Mouse (Mus musculus) stomach, embryonic 16.5 days (tissue): ENCODE measurements around the gene Dhrs7c. TPM values are rescaled to one million over a fixed set of nuclear protein-coding genes. Genes with fewer than 3 reads are reported as not detected.

Source experiments
- ATAC-seq: fragments of 200-750 bp; cut with Nextera tagmentation; 2 replicates; pipeline ENCODE4 v1.8.0; 2017; ENCODE audit warnings: moderate number of reproducible peaks, moderate TSS enrichment; ENCODE audit not compliant: insufficient read depth, low FRiP score
- H3K27ac ChIP-seq: fragments of 300-500 bp; sonication (generic); 2 replicates; pipeline ENCODE4 v1.5.1; 2014; ENCODE audit warnings: low read length
- H3K27me3 ChIP-seq: fragments of 300-500 bp; sonication (generic); 2 replicates; pipeline ENCODE4 v1.6.1; 2014; ENCODE audit warnings: low read length, control low read depth, mixed read lengths; ENCODE audit not compliant: control insufficient read depth, insufficient read depth
- H3K36me3 ChIP-seq: fragments of 300-500 bp; sonication (generic); 2 replicates; pipeline ENCODE4 v1.6.1; 2014; ENCODE audit warnings: low read length; ENCODE audit not compliant: control insufficient read depth, insufficient read depth
- H3K4me1 ChIP-seq: fragments of 300-500 bp; sonication (generic); 2 replicates; pipeline ENCODE4 v1.6.1; 2014; ENCODE audit warnings: low read length, control low read depth, mixed read lengths; ENCODE audit not compliant: control insufficient read depth, insufficient read depth
- H3K4me2 ChIP-seq: fragments of 300-500 bp; sonication (generic); 2 replicates; pipeline ENCODE4 v1.6.1; 2014; ENCODE audit warnings: low read depth, low read length, mixed read lengths
- H3K4me3 ChIP-seq: fragments of 300-500 bp; sonication (generic); replicated peaks from 2 replicates; pipeline ENCODE4 v1.5.1; 2014; ENCODE audit warnings: mild to moderate bottlenecking, low read length
- H3K9ac ChIP-seq: fragments of 300-500 bp; sonication (generic); 2 replicates; pipeline ENCODE4 v1.6.1; 2014; ENCODE audit warnings: low read length
- H3K9me3 ChIP-seq: fragments of 300-500 bp; sonication (generic); replicated peaks from 2 replicates; pipeline ENCODE4 v1.6.1; 2016; ENCODE audit warnings: low read length, control low read depth; ENCODE audit not compliant: control insufficient read depth
- WGBS: fragments of 180-500 bp; shearing (Covaris S2); extraction: QIAGEN DNeasy Blood & Tissue Kit; methylation state at CpG from one replicate; pipeline ENCODE4 v1.1.7; 2014; 5-methylcytosine and 5-hydroxymethylcytosine counted together
- polyA plus RNA-seq: library from polyadenylated mRNA; unstranded; fragments of >200 nt; fragmentation: Nextera tagmentation; extraction: Ambion mirVana; gene quantifications from 2 replicates; pipeline ENCODE4 v1.2.1, GENCODE M21; 2015

The Dhrs7c gene
- polyA plus RNA-seq, 1 experiment from 2014 or later = 6.4 TPM

DNA sequence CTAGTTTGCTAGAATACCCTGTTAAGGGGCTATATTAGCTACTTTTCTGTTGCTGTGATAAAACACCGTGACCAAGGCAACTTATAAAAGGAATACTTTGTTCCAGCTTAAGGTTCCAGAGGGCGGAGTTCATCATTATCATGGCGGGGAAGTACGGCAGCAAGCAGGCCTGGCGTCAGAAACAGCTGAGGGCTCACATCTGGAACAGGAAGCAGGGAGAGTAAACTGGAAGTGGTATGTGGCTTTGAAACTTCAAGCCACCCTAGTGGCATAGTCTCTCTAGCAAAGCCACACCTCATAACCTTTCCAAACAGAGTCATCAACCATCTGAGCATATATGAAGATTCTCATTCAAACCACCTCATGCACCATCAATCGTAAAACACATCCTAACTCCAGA is 31.5 kb downstream of the Dhrs7c start:
- Histone ChIP-seq H3K27me3 (no peaks in the 10 kb centered on the region), H3K4me2 (no peak overlapping the region), H3K9ac (no peak overlapping the region), H3K36me3 (no peaks in the 10 kb centered on the region), H3K27ac (no peak overlapping the region), H3K4me1 (peaks cover 7% of the 10 kb centered on the region; the same call in 1 of the 2 replicates), H3K4me3 (no peak overlapping the region), H3K9me3 (no peaks in the 10 kb centered on the region)
- 64% methylated on average over 6 of the region's 6 CpGs for WGBS
- ATAC-seq = no peak

DNA sequence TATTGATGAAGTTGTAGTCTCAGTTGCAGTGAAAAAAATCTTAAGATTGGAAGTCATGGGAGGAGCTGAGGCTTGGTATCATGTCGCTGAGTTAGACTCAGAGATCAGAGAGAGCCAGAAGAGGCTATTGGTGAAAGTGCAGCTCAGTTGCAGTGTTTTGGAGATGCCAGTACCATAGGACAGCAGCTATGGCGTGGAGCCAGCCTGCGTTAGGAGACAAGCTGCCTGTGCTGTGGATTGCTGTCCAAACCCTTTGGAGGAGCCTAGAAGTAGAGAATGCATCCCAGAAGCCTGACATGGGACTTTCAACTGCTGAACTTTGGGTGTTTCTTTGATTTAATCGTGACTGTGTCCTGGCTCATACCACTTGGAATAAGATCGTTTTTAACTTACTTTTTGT is 33.8 kb downstream of the Dhrs7c start:
- Histone ChIP-seq H3K27ac (no peak overlapping the region), H3K4me1 (peaks cover 7% of the 10 kb centered on the region; the same call in 1 of the 2 replicates), H3K27me3 (no peaks in the 10 kb centered on the region), H3K4me3 (no peak overlapping the region), H3K4me2 (no peak overlapping the region), H3K9ac (no peak overlapping the region), H3K36me3 (no peaks in the 10 kb centered on the region), H3K9me3 (no peaks in the 10 kb centered on the region)
- WGBS = 60% methylated on average over 5 of the region's 5 CpGs
- ATAC-seq = no peak

DNA sequence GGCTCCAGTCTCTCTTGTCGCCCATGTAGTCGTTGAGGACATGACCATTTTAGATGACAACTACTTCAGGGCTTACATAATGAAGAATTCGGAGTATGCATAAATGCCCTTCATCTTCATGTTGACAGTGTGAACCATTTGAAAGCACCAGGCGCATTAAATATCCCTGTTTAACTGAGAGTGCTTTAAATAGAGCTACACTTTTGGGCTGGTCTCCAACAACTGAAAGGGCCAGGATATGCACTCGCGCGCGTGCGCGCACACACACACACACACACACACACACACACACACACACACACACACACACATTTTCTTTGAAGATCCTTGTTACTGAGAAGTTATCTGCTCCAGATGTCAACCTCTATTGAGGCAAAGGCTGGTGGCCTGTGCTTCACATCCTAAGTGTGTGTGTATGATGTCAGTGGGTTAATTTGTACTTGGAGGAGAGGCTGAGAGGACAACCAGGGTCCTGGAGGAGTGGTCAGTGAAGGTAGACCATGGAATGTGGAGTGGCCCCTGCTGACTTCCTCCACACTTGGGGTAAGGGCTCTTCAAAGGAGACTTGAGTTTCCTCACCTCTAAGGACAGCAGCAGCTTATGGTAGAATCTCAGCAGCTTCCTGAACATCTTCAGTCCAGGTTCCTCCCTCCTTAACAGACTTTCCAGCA is 37.6 kb downstream of the Dhrs7c start:
- Histone ChIP-seq H3K9ac (no peak overlapping the region), H3K4me2 (no peak overlapping the region), H3K4me1 (no peaks in the 10 kb centered on the region), H3K27ac (no peak overlapping the region), H3K9me3 (no peaks in the 10 kb centered on the region), H3K27me3 (no peaks in the 10 kb centered on the region), H3K36me3 (no peaks in the 10 kb centered on the region), H3K4me3 (no peak overlapping the region)
- ATAC-seq = no peak
- 84% methylated on average over 10 of the region's 10 CpGs for WGBS

DNA sequence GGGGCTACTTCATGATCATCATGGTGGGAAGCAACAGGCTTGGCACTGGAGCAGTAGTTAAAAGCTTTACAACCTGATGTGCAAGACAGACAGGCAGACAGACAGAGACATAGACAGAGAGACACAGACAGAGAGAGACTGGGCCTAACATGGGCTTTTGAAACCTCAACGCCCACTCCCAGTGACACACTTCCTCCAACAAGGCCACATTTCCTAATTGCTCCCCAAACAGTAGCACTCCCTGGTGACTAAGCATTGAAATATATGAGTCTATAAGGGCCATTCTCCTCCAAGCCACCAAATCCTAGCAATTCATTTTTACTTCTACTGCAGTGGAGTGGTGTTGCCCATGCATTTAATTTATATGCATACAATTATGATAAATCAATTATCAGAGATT is 41.8 kb downstream of the Dhrs7c start:
- Histone ChIP-seq H3K9ac (no peak overlapping the region), H3K9me3 (no peaks in the 10 kb centered on the region), H3K4me1 (no peaks in the 10 kb centered on the region), H3K4me3 (no peak overlapping the region), H3K36me3 (no peaks in the 10 kb centered on the region), H3K27me3 (no peaks in the 10 kb centered on the region), H3K4me2 (no peak overlapping the region), H3K27ac (no peak overlapping the region)
- 71% methylated on average over 1 of the region's 1 CpGs for WGBS
- no peak for ATAC-seq

GRCm38 (mm10) chr11:67845193-67845592 is 47.2 kb downstream of the Dhrs7c start:
- Histone ChIP-seq H3K4me2 (no peak overlapping the region), H3K27me3 (no peaks in the 10 kb centered on the region), H3K9me3 (no peaks in the 10 kb centered on the region), H3K4me3 (no peak overlapping the region), H3K36me3 (no peaks in the 10 kb centered on the region), H3K4me1 (no peaks in the 10 kb centered on the region), H3K9ac (no peak overlapping the region), H3K27ac (no peak overlapping the region)
- 85% methylated on average over 4 of the region's 4 CpGs for WGBS
- ATAC-seq = no peak

- H3K9me3 ChIP-seq = no peaks in the 10 kb centered on the region
- ATAC-seq = no peak
- no peak overlapping the region for H3K4me2 ChIP-seq
- H3K36me3 ChIP-seq = no peaks in the 10 kb centered on the region; the same call in 1 of the 2 replicates
- no peak overlapping the region for H3K4me3 ChIP-seq
- H3K27ac ChIP-seq = no peak overlapping the region
- H3K27me3 ChIP-seq = no peaks in the 10 kb centered on the region
- WGBS = 54% methylated on average over 5 of the region's 5 CpGs
- H3K9ac ChIP-seq = no peak overlapping the region
- H3K4me1 ChIP-seq = no peaks in the 10 kb centered on the region
Observed at GRCm38 (mm10) chr11:67851770-67852169, 53.8 kb downstream of the Dhrs7c start.

- no peak for ATAC-seq
- no peak overlapping the region for H3K27ac ChIP-seq
- 34% methylated on average over 6 of the region's 6 CpGs for WGBS
- no peaks in the 10 kb centered on the region for H3K9me3 ChIP-seq
- H3K27me3 ChIP-seq = no peaks in the 10 kb centered on the region
- no peak overlapping the region for H3K4me2 ChIP-seq
- no peak overlapping the region for H3K9ac ChIP-seq
- no peaks in the 10 kb centered on the region; the same call in 1 of the 2 replicates for H3K36me3 ChIP-seq
- H3K4me3 ChIP-seq = no peak overlapping the region
- H3K4me1 ChIP-seq = no peaks in the 10 kb centered on the region
Observed at GRCm38 (mm10) chr11:67853996-67854395, 56.0 kb downstream of the Dhrs7c start.

GRCm38 (mm10) chr11:67855035-67855434 is 57.0 kb downstream of the Dhrs7c start:
- Histone ChIP-seq H3K27me3 (no peaks in the 10 kb centered on the region), H3K9me3 (no peaks in the 10 kb centered on the region), H3K4me2 (no peak overlapping the region), H3K4me1 (no peaks in the 10 kb centered on the region), H3K4me3 (no peak overlapping the region), H3K9ac (no peak overlapping the region), H3K36me3 (no peaks in the 10 kb centered on the region; the same call in 1 of the 2 replicates), H3K27ac (no peak overlapping the region)
- ATAC-seq = no peak
- WGBS = 36% methylated on average over 2 of the region's 2 CpGs

DNA sequence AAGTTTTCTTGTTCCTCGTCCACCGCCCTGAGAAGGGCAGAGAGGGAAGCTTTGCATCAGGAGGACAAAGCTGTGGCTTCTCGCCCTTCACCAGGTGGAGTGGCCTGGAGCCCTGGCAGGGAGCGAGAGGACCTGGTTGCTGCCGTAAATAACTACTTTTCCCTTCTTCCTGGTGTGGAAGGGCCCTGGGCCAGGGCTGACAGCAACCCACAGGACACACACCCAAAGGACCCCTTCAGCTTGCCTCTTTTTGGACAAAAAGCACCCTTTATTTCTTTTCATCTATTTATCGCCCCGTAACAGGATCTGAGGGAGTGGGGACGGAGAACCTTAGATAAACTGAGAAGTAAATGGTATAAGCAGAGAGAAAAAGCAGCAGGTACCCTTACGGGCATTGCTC is 60.5 kb downstream of the Dhrs7c start:
- ATAC-seq = no peak
- Histone ChIP-seq H3K9ac (no peak overlapping the region), H3K27me3 (no peaks in the 10 kb centered on the region), H3K9me3 (no peaks in the 10 kb centered on the region), H3K4me1 (peaks cover 6% of the 10 kb centered on the region), H3K27ac (no peak overlapping the region), H3K4me3 (no peak overlapping the region), H3K36me3 (no peaks in the 10 kb centered on the region; the same call in 1 of the 2 replicates), H3K4me2 (no peak overlapping the region)
- WGBS = 81% methylated on average over 9 of the region's 9 CpGs
